Mouse (Mus musculus) T-helper 2 cell (primary cell): ENCODE measurements around the gene Vmn1r56.
"Not testable (repeated sequence)": the region's sequence is repeated elsewhere in the genome, so short reads cannot be mapped to it uniquely, and the experiment has no call there.

Experiments
- in situ Hi-C: fragments of 300-600 bp; cut with MboI, MseI; formaldehyde crosslinking; loops from one replicate; pipeline ENCODE4 v1.15.1; 2025; ENCODE audit warnings: high pct_unique_total_duplicates

Gene Vmn1r56

DNA sequence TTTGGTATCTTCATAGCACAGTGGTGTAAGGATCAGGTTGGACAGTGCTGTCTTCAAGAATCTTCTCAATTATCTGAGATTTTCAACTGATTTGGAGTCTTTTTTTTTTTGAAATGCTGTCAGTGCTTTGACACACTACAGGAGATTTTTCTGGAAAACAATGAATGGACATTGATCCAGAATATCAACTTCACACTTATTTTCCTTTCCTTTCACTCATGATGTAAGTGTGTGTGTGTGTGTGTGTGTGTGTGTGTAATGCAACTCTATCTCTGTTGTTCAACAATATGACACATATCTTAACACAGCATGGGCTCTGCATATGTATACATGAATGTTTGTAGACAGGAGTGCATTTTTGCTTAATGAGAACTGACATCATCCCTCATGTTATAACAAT lies at the start of gene Vmn1r56:
TSS of gene Vmn1r56 (minus strand) at position 101 of the 400 bp plus-strand sequence.
- in situ Hi-C loops: not testable (repeated sequence)

DNA sequence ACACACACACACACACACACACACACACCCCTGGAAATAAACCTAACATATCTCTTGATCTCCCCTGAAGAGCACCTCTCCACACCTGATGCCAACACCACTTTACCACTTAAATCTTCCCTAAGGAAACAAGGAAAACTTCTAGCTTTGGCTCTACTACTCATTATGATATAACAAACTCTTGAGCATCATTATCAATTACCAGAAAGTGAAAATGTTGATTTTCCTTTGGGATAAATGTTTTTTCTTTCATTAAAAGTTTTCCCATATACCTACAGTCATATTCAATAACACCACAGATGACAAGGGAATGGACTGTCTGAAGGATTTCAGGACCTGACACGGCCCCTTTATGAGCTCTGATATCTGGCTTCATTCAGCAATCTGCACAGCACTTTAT lies 21.6 kb upstream of the Vmn1r56 start, which contains the start of gene Vmn1r57:
TSS of gene Vmn1r57 (plus strand) at position 301 of the 400 bp plus-strand sequence.
- in situ Hi-C loops: not testable (repeated sequence)

DNA sequence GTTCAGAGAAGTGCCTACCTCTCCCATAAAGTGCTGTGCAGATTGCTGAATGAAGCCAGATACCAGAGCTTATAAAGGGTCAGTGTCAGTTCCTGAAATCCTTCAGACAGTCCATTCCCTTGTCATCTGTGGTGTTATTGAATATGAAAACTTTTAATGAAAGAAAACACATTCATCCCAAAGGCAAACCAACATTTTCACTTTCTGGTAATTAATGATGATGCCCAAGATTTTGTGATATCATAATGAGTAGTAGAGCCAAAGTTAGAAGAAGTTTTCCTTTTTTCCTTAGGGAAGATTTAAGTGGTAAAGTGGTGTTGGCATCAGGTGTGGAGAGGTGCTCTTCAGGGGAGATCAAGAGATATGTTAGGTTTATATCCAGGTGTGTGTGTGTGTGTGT lies 47.0 kb downstream of the Vmn1r56 start, which contains the start of gene Vmn1r55:
TSS of gene Vmn1r55 (minus strand) at position 101 of the 400 bp plus-strand sequence.
- in situ Hi-C loops: not testable (repeated sequence)
